Comparison of ENCODE assay signal across 35 mouse cellular contexts in the genomic region with DNA sequence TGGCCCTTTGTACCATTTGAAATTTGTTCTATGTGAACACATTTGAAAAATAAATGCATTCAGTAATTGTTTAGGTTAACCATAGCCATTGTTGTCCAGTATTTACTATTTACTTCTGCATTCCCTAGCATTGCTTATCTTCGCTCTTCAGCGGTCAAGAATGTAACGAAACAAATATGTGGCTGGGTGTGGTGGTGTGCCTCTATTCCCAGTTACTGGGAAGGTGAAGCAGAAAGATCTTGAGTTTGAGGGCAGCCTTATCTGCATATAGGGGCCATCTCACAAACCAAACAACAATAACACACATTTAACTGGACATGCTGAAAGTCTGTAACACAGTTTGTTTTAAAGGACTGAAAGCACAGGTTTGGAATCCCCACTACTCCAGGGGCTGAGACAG.
"Had no signal": no experiment of that assay in that cellular context is flagged by ENCODE, and none has a peak within 500 bp of the region (broad histone marks: within the 10 kb centered on the region; RNA-seq: fewer than 3 reads in every experiment).

No protein-coding gene starts in this region.

- H3K4me3 ChIP-seq: heart, adult 2 months; heart, embryonic 10.5 days; heart, embryonic 12.5 days; heart, embryonic 13.5 days; heart, embryonic 15.5 days; hindbrain, embryonic 10.5 days; hindbrain, embryonic 12.5 days; hindbrain, embryonic 13.5 days; hindbrain, embryonic 15.5 days; intestine, embryonic 15.5 days; kidney, embryonic 15.5 days; layer of hippocampus, adult 2 months had no signal

- H3K4me2 ChIP-seq: heart, embryonic 11.5 days; heart, embryonic 12.5 days; heart, embryonic 13.5 days; heart, embryonic 15.5 days; hindbrain, embryonic 12.5 days; hindbrain, embryonic 13.5 days; hindbrain, embryonic 14.5 days; hindbrain, embryonic 15.5 days; intestine, embryonic 15.5 days; kidney, embryonic 15.5 days had no signal

- H3K4me1 ChIP-seq: heart, embryonic 10.5 days; heart, embryonic 15.5 days; hindbrain, embryonic 10.5 days; hindbrain, embryonic 12.5 days; hindbrain, embryonic 13.5 days; hindbrain, embryonic 15.5 days; intestine, embryonic 15.5 days; kidney, embryonic 15.5 days had no signal

- ATAC-seq: hindbrain, embryonic 16.5 days; hindbrain, postnatal 0 days; inflammation-experienced regulatory T-cells, adult 6 months; intestine, embryonic 15.5 days; intestine, embryonic 16.5 days; intestine, postnatal 0 days had no signal

- H3K36me3 ChIP-seq: heart, embryonic 10.5 days; heart, embryonic 12.5 days; heart, embryonic 13.5 days; heart, embryonic 15.5 days; hindbrain, embryonic 10.5 days; hindbrain, embryonic 12.5 days; hindbrain, embryonic 13.5 days; hindbrain, embryonic 15.5 days; intestine, embryonic 15.5 days; kidney, embryonic 15.5 days had no signal

- H3K9me3 ChIP-seq: heart, embryonic 10.5 days; heart, embryonic 12.5 days; heart, embryonic 13.5 days; heart, embryonic 15.5 days; hindbrain, embryonic 10.5 days; hindbrain, embryonic 12.5 days; hindbrain, embryonic 13.5 days; hindbrain, embryonic 15.5 days; intestine, embryonic 15.5 days; kidney, embryonic 15.5 days had no signal

- DNase-seq: heart, adult 2 months; heart, postnatal 10 days; heart, postnatal 14 days; heart, postnatal 36 days; heart, postnatal 4 days; kidney, adult 11 months; kidney, adult 18-20 months; kidney, adult 2 months; kidney, adult 8-10 months; kidney, adult 9 months; kidney, postnatal 10 days; kidney, postnatal 14 days; kidney, postnatal 25 days; kidney, postnatal 36 days; kidney, postnatal 4 days; layer of hippocampus, adult 9-11 months had no signal

- H3K27me3 ChIP-seq: heart, embryonic 12.5 days; heart, embryonic 13.5 days; heart, embryonic 15.5 days; hindbrain, embryonic 12.5 days; hindbrain, embryonic 13.5 days; hindbrain, embryonic 15.5 days; intestine, embryonic 15.5 days had no signal

- H3K9ac ChIP-seq: heart, embryonic 12.5 days; heart, embryonic 13.5 days; heart, embryonic 15.5 days; hindbrain, embryonic 12.5 days; hindbrain, embryonic 13.5 days; hindbrain, embryonic 14.5 days; hindbrain, embryonic 15.5 days; intestine, embryonic 15.5 days; kidney, embryonic 15.5 days had no signal

- H3K27ac ChIP-seq: heart, adult 2 months; heart, embryonic 10.5 days; heart, embryonic 13.5 days; heart, embryonic 15.5 days; hindbrain, embryonic 10.5 days; hindbrain, embryonic 12.5 days; hindbrain, embryonic 13.5 days; hindbrain, embryonic 14.5 days; hindbrain, embryonic 15.5 days; hindbrain, postnatal 0 days; intestine, embryonic 15.5 days; kidney, embryonic 15.5 days; kidney, postnatal 0 days; layer of hippocampus, adult 2 months had no signal
